Mouse (Mus musculus): ENCODE data around the gene Efcab14.

Gene Efcab14

GRCm38 (mm10) chr4:115777627-115778026, 40.1 kb downstream of the Efcab14 start:
- no peak for DNase-seq (ENCODE audit: low read depth in 1 of 2, low spot score in 2 of 2)

GRCm38 (mm10) chr4:115780269-115780668, 42.7 kb downstream of the Efcab14 start:
- no peak for DNase-seq (ENCODE audit: low read depth in 1 of 2, low spot score in 2 of 2)

- no peak for DNase-seq (ENCODE audit: low read depth in 1 of 2, low spot score in 2 of 2)
These were observed 43.4 kb downstream of the Efcab14 start, which contains the start of gene Tex38 for GRCm38 (mm10) chr4:115780918-115781317. Tex38 (minus strand) TSS chr4:115781018.

GRCm38 (mm10) chr4:115782026-115782805, 44.7 kb downstream of the Efcab14 start:
- no peak for DNase-seq (ENCODE audit: low read depth in 1 of 2, low spot score in 2 of 2)

- peak in 1 of 2 experiments; percentile 29 for DNase-seq (ENCODE audit: low read depth in 1 of 2, low spot score in 2 of 2)
These were observed 47.4 kb downstream of the Efcab14 start, which contains the start of gene Atpaf1 for GRCm38 (mm10) chr4:115784769-115785510. Atpaf1 (plus strand) TSS chr4:115784812.

- no peak for DNase-seq (ENCODE audit: low read depth in 1 of 2, low spot score in 2 of 2)
These were observed 48.0 kb downstream of the Efcab14 start for GRCm38 (mm10) chr4:115785511-115786034.

GRCm38 (mm10) chr4:115790864-115791263, 53.3 kb downstream of the Efcab14 start:
- no peak for DNase-seq (ENCODE audit: low read depth in 1 of 2, low spot score in 2 of 2)

GRCm38 (mm10) chr4:115795360-115795759, 57.8 kb downstream of the Efcab14 start:
- DNase-seq (ENCODE audit: low read depth in 1 of 2, low spot score in 2 of 2) = no peak

- no peak for DNase-seq (ENCODE audit: low read depth in 1 of 2, low spot score in 2 of 2)
These were observed 62.4 kb downstream of the Efcab14 start for GRCm38 (mm10) chr4:115799981-115800380.

- DNase-seq (ENCODE audit: low read depth in 1 of 2, low spot score in 2 of 2) = no peak
These were observed 74.8 kb downstream of the Efcab14 start for GRCm38 (mm10) chr4:115812326-115812725.

GRCm38 (mm10) chr4:115815606-115816005, 78.1 kb downstream of the Efcab14 start:
- no peak for DNase-seq (ENCODE audit: low read depth in 1 of 2, low spot score in 2 of 2)

- DNase-seq (ENCODE audit: low read depth in 1 of 2, low spot score in 2 of 2) = no peak
These were observed 82.7 kb downstream of the Efcab14 start for GRCm38 (mm10) chr4:115820199-115820598.

- no peak for DNase-seq (ENCODE audit: low read depth in 1 of 2, low spot score in 2 of 2)
These were observed 83.4 kb downstream of the Efcab14 start for GRCm38 (mm10) chr4:115820944-115821343.

- DNase-seq (ENCODE audit: low read depth in 1 of 2, low spot score in 2 of 2) = no peak
These were observed 83.9 kb downstream of the Efcab14 start for GRCm38 (mm10) chr4:115821431-115821830.

- no peak for DNase-seq (ENCODE audit: low read depth in 1 of 2, low spot score in 2 of 2)
These were observed 84.4 kb downstream of the Efcab14 start for GRCm38 (mm10) chr4:115821928-115822327.

- no peak for DNase-seq (ENCODE audit: low read depth in 1 of 2, low spot score in 2 of 2)
These were observed 86.6 kb downstream of the Efcab14 start for GRCm38 (mm10) chr4:115824178-115824577.

- DNase-seq (ENCODE audit: low read depth in 1 of 2, low spot score in 2 of 2) = no peak
These were observed 87.7 kb downstream of the Efcab14 start for GRCm38 (mm10) chr4:115825271-115825670.
